Mouse (Mus musculus) forebrain, embryonic 12.5 days (tissue): ENCODE data around the gene Fsd1. TPM values are rescaled to one million over a fixed set of nuclear protein-coding genes. Genes with fewer than 3 reads are reported as not detected.

Experiments used
- ATAC-seq: fragments of 200-750 bp; cut with Nextera tagmentation; 2 replicates; pipeline ENCODE4 v1.8.0; 2017; ENCODE audit warnings: moderate TSS enrichment; ENCODE audit not compliant: low FRiP score
- H3K27ac ChIP-seq: fragments of 300-500 bp; sonication (generic); 2 replicates; pipeline ENCODE4 v1.5.1; 2016; ENCODE audit warnings: mild to moderate bottlenecking
- H3K27me3 ChIP-seq: fragments of 300-500 bp; sonication (generic); 2 replicates; pipeline ENCODE4 v1.6.1; 2016; ENCODE audit warnings: mild to moderate bottlenecking
- H3K36me3 ChIP-seq: fragments of 300-500 bp; sonication (generic); replicated peaks from 2 replicates; pipeline ENCODE4 v1.6.1; 2016; ENCODE audit warnings: mild to moderate bottlenecking
- H3K4me1 ChIP-seq: fragments of 300-500 bp; sonication (generic); 2 replicates; pipeline ENCODE4 v1.6.1; 2016
- H3K4me2 ChIP-seq: fragments of 300-500 bp; sonication (generic); 2 replicates; pipeline ENCODE4 v1.6.1; 2016; ENCODE audit warnings: mild to moderate bottlenecking, moderate library complexity
- H3K4me3 ChIP-seq: fragments of 300-500 bp; sonication (generic); replicated peaks from 2 replicates; pipeline ENCODE4 v1.5.1; 2016; ENCODE audit warnings: mild to moderate bottlenecking
- H3K9ac ChIP-seq: fragments of 300-500 bp; sonication (generic); 2 replicates; pipeline ENCODE4 v1.6.1; 2016; ENCODE audit warnings: mild to moderate bottlenecking
- H3K9me3 ChIP-seq: fragments of 300-500 bp; sonication (generic); 2 replicates; pipeline ENCODE4 v1.6.1; 2016
- WGBS: fragments of 180-500 bp; shearing (Covaris S2); methylation state at CpG from one replicate; pipeline ENCODE4 v1.1.7; 2016; 5-methylcytosine and 5-hydroxymethylcytosine counted together
- polyA plus RNA-seq: library from polyadenylated mRNA; unstranded; fragments of >200 nt; fragmentation: Nextera tagmentation; extraction: Ambion mirVana; gene quantifications from 2 replicates; pipeline ENCODE4 v1.2.1, GENCODE M21; 2016

Gene Fsd1
- polyA plus RNA-seq, 1 experiment from 2014 or later, result 82.4 TPM

DNA sequence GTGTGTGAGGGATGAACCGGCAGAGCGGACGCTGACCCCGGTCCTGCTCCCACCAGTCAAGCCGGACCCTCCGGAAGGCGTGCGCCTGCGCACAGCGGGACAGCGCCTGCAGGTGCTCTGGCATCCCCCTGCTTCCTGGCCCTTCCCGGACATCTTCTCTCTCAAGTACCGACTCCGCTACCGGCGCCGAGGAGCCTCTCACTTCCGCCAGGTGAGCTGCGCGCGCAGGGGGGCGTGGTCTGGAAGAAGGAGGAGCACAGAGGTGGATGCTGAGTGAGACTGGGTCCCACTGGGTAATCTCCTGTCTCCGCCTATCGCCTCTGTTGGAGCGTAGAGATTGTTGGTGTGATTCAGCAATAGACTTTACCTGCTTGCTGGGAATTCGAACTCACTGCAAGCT is 30.2 kb upstream of the Fsd1 start:
- peak overlapping the region; percentile 48 for H3K4me3 ChIP-seq
- peak; percentile 12 for ATAC-seq
- H3K4me1 ChIP-seq, result peaks cover 32% of the 10 kb centered on the region
- H3K27me3 ChIP-seq, result peaks cover 27% of the 10 kb centered on the region
- no peak overlapping the region for H3K27ac ChIP-seq
- peak overlapping the region; percentile 76 for H3K4me2 ChIP-seq
- peaks cover 4% of the 10 kb centered on the region for H3K36me3 ChIP-seq
- under 1% methylated on average over 25 of the region's 26 CpGs for WGBS
- peak overlapping the region; percentile 56 for H3K9ac ChIP-seq
- no peaks in the 10 kb centered on the region for H3K9me3 ChIP-seq

- Histone ChIP-seq H3K27ac (no peak overlapping the region), H3K4me1 (peaks cover 32% of the 10 kb centered on the region), H3K27me3 (peaks cover 25% of the 10 kb centered on the region), H3K9ac (peak overlapping the region; percentile 56), H3K9me3 (no peaks in the 10 kb centered on the region), H3K4me2 (peak overlapping the region; percentile 76), H3K4me3 (peak overlapping the region; percentile 48), H3K36me3 (peaks cover 9% of the 10 kb centered on the region)
- ATAC-seq, result no peak
- WGBS, result 30% methylated on average over 6 of the region's 6 CpGs
These were observed 29.7 kb upstream of the Fsd1 start for GRCm38 (mm10) chr17:55956591-55956990.

GRCm38 (mm10) chr17:55957168-55957567 is 29.1 kb upstream of the Fsd1 start:
- 14% methylated on average over 9 of the region's 9 CpGs for WGBS
- ATAC-seq, result peak; percentile 40; the same call in 1 of the 2 replicates
- Histone ChIP-seq H3K4me2 (peak overlapping the region; percentile 5), H3K9me3 (no peaks in the 10 kb centered on the region), H3K27me3 (peaks cover 23% of the 10 kb centered on the region), H3K9ac (peak overlapping the region; percentile 36; the same call in 1 of the 2 replicates), H3K36me3 (peaks cover 14% of the 10 kb centered on the region), H3K4me3 (no peak overlapping the region), H3K4me1 (peaks cover 32% of the 10 kb centered on the region), H3K27ac (peak overlapping the region; percentile 37; the same call in 1 of the 2 replicates)

DNA sequence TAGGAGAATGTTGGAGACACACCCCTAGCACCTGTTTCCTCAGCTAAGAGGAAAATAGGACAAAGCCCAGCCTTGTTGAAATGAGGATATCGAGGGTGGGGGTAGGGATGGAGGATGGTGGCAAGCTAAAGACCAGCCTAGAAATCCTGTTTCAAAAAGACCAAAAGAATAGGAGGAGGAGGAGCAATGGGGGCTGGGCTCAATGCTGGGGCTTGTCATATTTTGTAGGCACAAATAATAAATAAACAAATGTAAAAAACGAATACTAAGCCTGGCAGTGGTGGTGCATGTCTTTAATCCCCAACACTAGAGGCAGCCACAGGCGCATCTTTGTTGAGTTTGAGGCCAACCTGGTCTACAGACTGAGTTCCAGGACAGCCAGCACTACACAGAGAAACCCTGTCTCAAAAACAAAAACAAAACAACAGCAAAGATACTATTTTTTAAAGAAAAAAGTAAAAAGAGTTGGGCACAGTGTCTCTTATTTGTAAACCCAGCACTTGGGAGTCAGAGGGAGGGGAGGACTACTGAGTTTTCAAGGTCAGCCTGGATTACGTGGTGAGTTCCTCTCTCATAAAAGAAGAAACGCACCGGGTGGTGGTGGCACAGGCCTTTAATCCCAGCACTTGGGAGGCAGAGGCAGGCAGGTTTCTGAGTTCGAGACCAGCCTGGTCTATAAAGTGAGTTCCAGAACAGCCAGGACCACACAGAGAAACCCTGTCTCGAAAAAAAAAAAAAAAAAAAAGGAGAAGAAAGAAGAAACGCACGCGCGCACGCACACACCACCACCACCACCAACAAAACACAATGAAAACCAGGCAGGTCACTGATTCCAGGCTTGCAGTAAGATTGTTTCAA is 28.4 kb upstream of the Fsd1 start:
- Histone ChIP-seq H3K36me3 (peaks cover 19% of the 10 kb centered on the region), H3K9me3 (no peaks in the 10 kb centered on the region), H3K27ac (peak overlapping the region; percentile 96), H3K4me3 (peak overlapping the region; percentile 57), H3K4me1 (peaks cover 33% of the 10 kb centered on the region), H3K27me3 (peaks cover 16% of the 10 kb centered on the region), H3K4me2 (peak overlapping the region; percentile 63), H3K9ac (peak overlapping the region; percentile 61)
- ATAC-seq, result no peak
- WGBS, result 82% methylated on average over 12 of the region's 13 CpGs

DNA sequence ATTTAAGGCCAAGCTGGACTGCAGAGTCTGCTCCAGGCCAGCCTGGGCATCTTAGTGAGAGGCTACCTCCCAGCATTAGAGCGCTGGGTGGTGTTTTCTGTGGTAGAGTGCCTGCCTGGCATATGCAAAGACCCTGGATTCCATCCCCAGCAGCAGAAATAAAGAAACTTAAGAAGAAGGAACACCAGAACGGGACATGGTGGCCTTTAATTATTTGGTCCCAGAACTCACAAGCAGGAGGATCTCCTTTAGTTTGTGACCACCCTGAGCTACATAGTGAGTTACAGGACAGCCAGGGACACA is 27.8 kb upstream of the Fsd1 start:
- no peaks in the 10 kb centered on the region for H3K9me3 ChIP-seq
- H3K4me3 ChIP-seq, result peak overlapping the region; percentile 57
- 23% methylated on average over 2 of the region's 2 CpGs for WGBS
- H3K36me3 ChIP-seq, result peaks cover 23% of the 10 kb centered on the region
- peak overlapping the region; percentile 96 for H3K27ac ChIP-seq
- ATAC-seq, result no peak
- H3K4me2 ChIP-seq, result peak overlapping the region; percentile 63
- H3K27me3 ChIP-seq, result peaks cover 16% of the 10 kb centered on the region
- peak overlapping the region; percentile 61 for H3K9ac ChIP-seq
- peaks cover 37% of the 10 kb centered on the region for H3K4me1 ChIP-seq

DNA sequence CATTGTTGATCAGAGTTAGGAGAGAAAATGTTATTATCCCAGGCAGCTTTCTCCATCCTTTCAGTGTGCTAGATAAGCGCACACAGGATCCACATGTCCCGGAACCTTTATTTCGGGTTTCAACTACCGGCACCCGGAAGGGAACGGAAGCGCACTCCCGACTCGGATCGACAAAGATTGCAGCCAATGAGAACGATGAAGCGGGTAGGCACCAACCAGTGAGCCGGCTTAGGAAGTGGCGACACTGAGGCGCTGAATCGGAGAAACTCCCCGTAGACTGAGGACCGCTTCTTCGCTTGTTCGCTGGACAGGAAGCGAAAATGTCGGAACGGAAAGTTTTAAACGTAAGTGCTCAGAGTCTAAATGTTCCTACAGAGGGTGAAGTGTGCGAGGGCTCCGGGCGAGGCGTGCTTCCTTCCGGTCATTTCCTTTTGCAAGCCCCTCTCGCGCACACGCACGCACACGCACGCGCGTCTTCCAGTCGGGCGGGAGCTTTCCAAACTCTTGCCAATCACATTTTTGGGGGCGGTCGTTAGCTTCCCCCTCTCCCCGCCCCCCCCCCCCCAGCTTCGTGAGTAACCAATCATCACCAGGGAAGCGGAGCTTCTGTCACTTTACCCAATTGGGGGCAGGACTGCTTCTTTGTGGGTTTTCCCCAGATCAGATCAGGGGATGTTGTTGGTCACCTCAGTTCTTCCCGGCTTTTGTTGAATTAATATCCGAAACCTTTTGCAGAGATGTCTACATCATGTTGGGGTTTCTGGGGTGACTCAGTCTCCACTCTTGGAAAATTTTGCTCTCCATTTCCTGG is 27.2 kb upstream of the Fsd1 start, which contains the start of gene Yju2:
Yju2 (plus strand) TSS at position 182 of the 811 bp plus-strand sequence.
- Histone ChIP-seq H3K27me3 (peaks cover 14% of the 10 kb centered on the region), H3K36me3 (peaks cover 24% of the 10 kb centered on the region), H3K27ac (peak within 1 kb of the TSS; percentile 96), H3K9me3 (no peaks in the 10 kb centered on the region), H3K4me2 (peak within 1 kb of the TSS; percentile 63), H3K4me1 (peaks cover 37% of the 10 kb centered on the region), H3K4me3 (peak within 1 kb of the TSS; percentile 57), H3K9ac (peak within 1 kb of the TSS; percentile 61)
- peak; percentile 93 for ATAC-seq
- under 1% methylated on average over 46 of the region's 46 CpGs for WGBS

DNA sequence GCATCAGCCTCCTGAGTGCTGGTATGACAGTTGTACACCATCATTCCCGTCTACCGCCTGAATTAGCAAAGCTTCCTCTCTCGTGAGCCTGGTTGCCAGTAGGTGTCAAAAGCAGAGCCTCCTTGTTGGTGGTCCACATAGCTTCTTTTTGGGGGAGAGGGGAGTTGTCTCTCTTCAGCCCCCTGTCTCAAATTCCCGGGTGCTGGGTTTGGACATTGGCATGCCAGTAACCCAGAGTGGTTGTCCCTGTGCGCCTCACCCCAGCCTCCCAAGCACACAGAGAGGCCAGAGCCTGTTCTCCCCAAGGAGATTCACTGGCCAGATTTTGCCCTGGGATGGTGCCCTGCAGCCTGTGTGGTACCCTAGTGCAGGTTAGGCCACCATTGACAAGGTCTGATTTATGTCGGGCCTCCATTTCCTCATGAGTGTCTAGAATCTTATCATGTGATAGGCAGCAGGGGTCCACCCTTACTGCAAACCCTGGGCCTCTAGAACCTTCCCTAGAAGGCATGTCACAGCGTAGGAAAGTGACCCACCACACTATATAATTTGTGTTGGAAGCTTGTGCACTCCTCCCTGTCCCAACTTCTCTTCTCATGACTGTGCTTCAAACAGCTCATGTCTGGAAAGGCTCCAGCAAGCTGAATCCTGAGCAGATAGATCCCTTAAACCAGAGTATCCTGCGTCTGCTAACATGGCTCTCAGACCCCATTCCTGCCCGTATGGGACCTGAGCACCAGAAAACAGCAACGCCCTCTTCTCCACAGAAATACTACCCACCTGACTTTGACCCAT is 26.2 kb upstream of the Fsd1 start:
- Histone ChIP-seq H3K9me3 (no peaks in the 10 kb centered on the region), H3K27me3 (peaks cover 4% of the 10 kb centered on the region), H3K27ac (peak overlapping the region; percentile 96), H3K36me3 (peaks cover 34% of the 10 kb centered on the region), H3K4me3 (peak overlapping the region; percentile 57), H3K4me2 (peak overlapping the region; percentile 63), H3K9ac (peak overlapping the region; percentile 61), H3K4me1 (peaks cover 37% of the 10 kb centered on the region)
- ATAC-seq, result 0 out of 2 replicates have a peak, but pooled peaks have one; percentile 0
- WGBS, result 81% methylated on average over 10 of the region's 10 CpGs

GRCm38 (mm10) chr17:55960791-55961190 is 25.5 kb upstream of the Fsd1 start:
- no peak overlapping the region for H3K4me2 ChIP-seq
- H3K4me3 ChIP-seq, result no peak overlapping the region
- no peak overlapping the region for H3K27ac ChIP-seq
- no peak overlapping the region for H3K9ac ChIP-seq
- no peak for ATAC-seq
- peaks cover 39% of the 10 kb centered on the region for H3K36me3 ChIP-seq
- no peaks in the 10 kb centered on the region for H3K27me3 ChIP-seq
- peaks cover 37% of the 10 kb centered on the region for H3K4me1 ChIP-seq
- no peaks in the 10 kb centered on the region for H3K9me3 ChIP-seq

DNA sequence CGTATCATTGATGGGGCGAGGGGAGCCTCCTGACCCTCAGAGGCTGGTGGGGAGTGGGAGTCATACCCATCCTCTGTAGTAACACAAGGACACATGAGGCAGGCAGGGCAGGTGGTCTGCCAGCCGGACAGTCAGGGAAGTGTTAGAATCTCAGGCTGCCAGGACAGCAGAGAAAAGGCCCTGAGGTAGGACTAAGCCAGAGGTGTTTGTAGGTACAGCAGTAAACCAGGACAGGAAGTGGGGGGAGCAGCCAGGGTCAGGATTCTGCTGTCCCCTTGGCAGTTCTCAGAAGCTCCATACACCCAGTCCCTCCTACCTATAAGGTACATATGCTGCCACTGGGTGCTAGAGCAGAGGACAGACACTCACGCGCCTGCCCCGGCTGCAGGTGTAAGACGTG is 24.7 kb upstream of the Fsd1 start:
- Histone ChIP-seq H3K27me3 (no peaks in the 10 kb centered on the region), H3K4me1 (peaks cover 29% of the 10 kb centered on the region), H3K36me3 (peaks cover 45% of the 10 kb centered on the region), H3K27ac (no peak overlapping the region), H3K9me3 (no peaks in the 10 kb centered on the region), H3K4me2 (no peak overlapping the region), H3K9ac (no peak overlapping the region), H3K4me3 (no peak overlapping the region)
- ATAC-seq, result no peak
- 96% methylated on average over 7 of the region's 7 CpGs for WGBS

DNA sequence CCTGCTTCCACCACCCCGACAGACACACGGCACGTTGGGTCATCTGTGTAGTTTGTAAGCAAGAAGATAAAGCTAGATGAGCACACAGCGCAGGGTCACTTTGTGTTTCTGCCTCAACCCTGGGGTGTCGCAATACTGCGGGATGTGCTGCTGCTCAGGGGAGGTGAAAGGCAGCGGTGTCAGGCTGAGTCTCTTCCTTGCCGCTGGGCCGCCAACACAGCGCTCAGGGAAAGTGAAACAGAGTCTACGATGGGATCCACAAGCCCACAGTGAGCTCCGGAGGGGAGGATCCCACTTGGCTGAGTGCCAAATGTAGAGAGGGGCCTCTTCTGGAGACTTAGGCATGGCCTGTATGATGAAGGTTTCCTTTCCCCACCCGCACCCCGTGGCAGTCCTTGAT is 23.1 kb upstream of the Fsd1 start:
- ATAC-seq, result no peak
- Histone ChIP-seq H3K4me3 (no peak overlapping the region), H3K4me2 (no peak overlapping the region), H3K9ac (peak overlapping the region; percentile 12; the same call in 1 of the 2 replicates), H3K27ac (no peak overlapping the region), H3K9me3 (no peaks in the 10 kb centered on the region), H3K27me3 (no peaks in the 10 kb centered on the region), H3K4me1 (peaks cover 22% of the 10 kb centered on the region), H3K36me3 (peaks cover 61% of the 10 kb centered on the region)
- 85% methylated on average over 14 of the region's 14 CpGs for WGBS

- Histone ChIP-seq H3K9me3 (no peaks in the 10 kb centered on the region), H3K27me3 (no peaks in the 10 kb centered on the region), H3K36me3 (peaks cover 61% of the 10 kb centered on the region), H3K4me2 (no peak overlapping the region), H3K4me1 (peaks cover 31% of the 10 kb centered on the region), H3K27ac (no peak overlapping the region), H3K9ac (no peak overlapping the region), H3K4me3 (no peak overlapping the region)
- ATAC-seq, result no peak
- 94% methylated on average over 10 of the region's 10 CpGs for WGBS
These were observed 21.8 kb upstream of the Fsd1 start for GRCm38 (mm10) chr17:55964496-55964895.

DNA sequence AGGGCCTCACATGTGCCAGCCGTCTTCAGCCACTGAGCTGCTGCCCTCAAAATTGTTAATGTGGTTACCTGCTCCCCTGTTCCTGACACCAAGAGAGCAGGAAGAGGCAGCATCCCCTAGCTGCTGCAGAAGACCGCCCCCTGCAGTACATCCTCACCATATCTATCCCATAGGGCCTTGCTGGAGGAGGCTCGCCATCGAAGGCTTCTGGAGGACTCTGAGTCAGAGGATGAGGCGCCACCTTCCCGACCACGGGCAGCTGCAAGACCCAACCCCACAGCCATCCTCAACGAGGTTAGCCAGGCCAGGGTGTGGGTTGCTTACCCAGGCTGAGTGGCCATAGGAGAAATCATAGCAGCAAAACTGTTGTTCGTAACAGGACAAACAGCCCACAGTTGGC is 21.3 kb upstream of the Fsd1 start:
- Histone ChIP-seq H3K4me2 (no peak overlapping the region), H3K9ac (no peak overlapping the region), H3K4me1 (peaks cover 32% of the 10 kb centered on the region), H3K9me3 (no peaks in the 10 kb centered on the region), H3K27me3 (no peaks in the 10 kb centered on the region), H3K4me3 (no peak overlapping the region), H3K36me3 (peaks cover 61% of the 10 kb centered on the region), H3K27ac (no peak overlapping the region)
- 85% methylated on average over 9 of the region's 9 CpGs for WGBS
- ATAC-seq, result no peak
